Mouse (Mus musculus): ENCODE results near the gene Bud31. TPM values are rescaled to one million over a fixed set of nuclear protein-coding genes. Genes with fewer than 3 reads are reported as not detected.

Bud31 gene
- polyA plus RNA-seq, 1 experiment from 2014 or later, result 164 TPM

- Histone ChIP-seq H3K4me1 (ENCODE audit: control insufficient read depth, insufficient read depth, low read depth, low read length) (peaks cover 9% of the 10 kb centered on the region), H3K27ac (ENCODE audit: low read depth, low read length) (no peak overlapping the region), H3K9ac (ENCODE audit: low read depth, low read length) (no peak overlapping the region), H3K36me3 (ENCODE audit: control insufficient read depth, insufficient read depth, low read length) (peaks cover 23% of the 10 kb centered on the region), H3K27me3 (replicated peaks; ENCODE audit: control insufficient read depth, insufficient read depth, low read length) (peaks cover 5% of the 10 kb centered on the region; the same call in 1 of the 2 replicates), H3K9me3 (ENCODE audit: control insufficient read depth, low read length) (no peaks in the 10 kb centered on the region), H3K4me3 (ENCODE audit: low read length) (no peak overlapping the region), H3K4me2 (ENCODE audit: low read length) (no peak overlapping the region)
- ATAC-seq, result no peak
- 82% methylated on average over 8 of the region's 8 CpGs for WGBS
Measured at GRCm38 (mm10) chr5:145112566-145112965, 27.6 kb upstream of the Bud31 start.

- no peak for ATAC-seq
- no peak overlapping the region; the same call in 1 of the 2 replicates for H3K4me3 ChIP-seq (ENCODE audit: low read length)
Measured at GRCm38 (mm10) chr5:145113416-145113815, 26.7 kb upstream of the Bud31 start.

GRCm38 (mm10) chr5:145114071-145114605, 26.0 kb upstream of the Bud31 start, which contains the start of gene Arpc1b:
TSS of gene Arpc1b (plus strand) at chr5:145114215.
- Histone ChIP-seq H3K36me3 (ENCODE audit: control insufficient read depth, insufficient read depth, low read length) (peaks cover 10% of the 10 kb centered on the region), H3K4me1 (ENCODE audit: control insufficient read depth, insufficient read depth, low read depth, low read length) (peaks cover 9% of the 10 kb centered on the region), H3K27ac (ENCODE audit: low read depth, low read length) (peak within 1 kb of the TSS; percentile 19; the same call in 1 of the 2 replicates), H3K4me3 (ENCODE audit: low read length) (peak within 1 kb of the TSS; percentile 43), H3K27me3 (replicated peaks; ENCODE audit: control insufficient read depth, insufficient read depth, low read length) (peaks cover 5% of the 10 kb centered on the region; the same call in 1 of the 2 replicates), H3K9ac (ENCODE audit: low read depth, low read length) (peak within 1 kb of the TSS; percentile 65), H3K4me2 (ENCODE audit: low read length) (peak within 1 kb of the TSS; percentile 59), H3K9me3 (ENCODE audit: control insufficient read depth, low read length) (no peaks in the 10 kb centered on the region)
- under 1% methylated on average over 44 of the region's 53 CpGs for WGBS
- peak; percentile 53 for ATAC-seq

More at GRCm38 (mm10) chr5:145113416-145113815, 26.7 kb upstream of the Bud31 start:
- H3K4me1 ChIP-seq (ENCODE audit: control insufficient read depth, insufficient read depth, low read depth, low read length), result peaks cover 9% of the 10 kb centered on the region
- 50% methylated on average over 2 of the region's 2 CpGs for WGBS
- no peaks in the 10 kb centered on the region for H3K9me3 ChIP-seq (ENCODE audit: control insufficient read depth, low read length)
- H3K36me3 ChIP-seq (ENCODE audit: control insufficient read depth, insufficient read depth, low read length), result peaks cover 15% of the 10 kb centered on the region
- H3K27ac ChIP-seq (ENCODE audit: low read depth, low read length), result no peak overlapping the region
- H3K9ac ChIP-seq (ENCODE audit: low read depth, low read length), result no peak overlapping the region
- no peak overlapping the region for H3K4me2 ChIP-seq (ENCODE audit: low read length)
- peaks cover 5% of the 10 kb centered on the region; the same call in 1 of the 2 replicates for H3K27me3 ChIP-seq (replicated peaks; ENCODE audit: control insufficient read depth, insufficient read depth, low read length)

GRCm38 (mm10) chr5:145114606-145115473, 25.3 kb upstream of the Bud31 start:
- peaks cover 10% of the 10 kb centered on the region for H3K36me3 ChIP-seq (ENCODE audit: control insufficient read depth, insufficient read depth, low read length)
- H3K4me1 ChIP-seq (ENCODE audit: control insufficient read depth, insufficient read depth, low read depth, low read length), result peaks cover 9% of the 10 kb centered on the region
- peaks cover 5% of the 10 kb centered on the region; the same call in 1 of the 2 replicates for H3K27me3 ChIP-seq (replicated peaks; ENCODE audit: control insufficient read depth, insufficient read depth, low read length)
- no peaks in the 10 kb centered on the region for H3K9me3 ChIP-seq (ENCODE audit: control insufficient read depth, low read length)
- H3K4me2 ChIP-seq (ENCODE audit: low read length), result peak overlapping the region; percentile 59
- H3K27ac ChIP-seq (ENCODE audit: low read depth, low read length), result peak overlapping the region; percentile 19; the same call in 1 of the 2 replicates
- H3K9ac ChIP-seq (ENCODE audit: low read depth, low read length), result peak overlapping the region; percentile 65
- peak overlapping the region; percentile 43 for H3K4me3 ChIP-seq (ENCODE audit: low read length)
- ATAC-seq, result 0 out of 2 replicates have a peak, but pooled peaks have one; percentile 4
- WGBS, result 18% methylated on average over 39 of the region's 40 CpGs

- no peak overlapping the region for H3K9ac ChIP-seq (ENCODE audit: low read depth, low read length)
- 91% methylated on average over 5 of the region's 5 CpGs for WGBS
- H3K36me3 ChIP-seq (ENCODE audit: control insufficient read depth, insufficient read depth, low read length), result peaks cover under 1% of the 10 kb centered on the region; the same call in 1 of the 2 replicates
- H3K4me1 ChIP-seq (ENCODE audit: control insufficient read depth, insufficient read depth, low read depth, low read length), result peaks cover 9% of the 10 kb centered on the region
- ATAC-seq, result no peak
- H3K4me2 ChIP-seq (ENCODE audit: low read length), result no peak overlapping the region
- no peak overlapping the region for H3K27ac ChIP-seq (ENCODE audit: low read depth, low read length)
- no peaks in the 10 kb centered on the region for H3K9me3 ChIP-seq (ENCODE audit: control insufficient read depth, low read length)
- no peak overlapping the region for H3K4me3 ChIP-seq (ENCODE audit: low read length)
- H3K27me3 ChIP-seq (replicated peaks; ENCODE audit: control insufficient read depth, insufficient read depth, low read length), result peaks cover 5% of the 10 kb centered on the region; the same call in 1 of the 2 replicates
Measured at GRCm38 (mm10) chr5:145115736-145116135, 24.4 kb upstream of the Bud31 start.

- no peaks in the 10 kb centered on the region for H3K9me3 ChIP-seq (ENCODE audit: control insufficient read depth, low read length)
- no peak overlapping the region for H3K9ac ChIP-seq (ENCODE audit: low read depth, low read length)
- H3K4me1 ChIP-seq (ENCODE audit: control insufficient read depth, insufficient read depth, low read depth, low read length), result peaks cover 9% of the 10 kb centered on the region
- H3K4me2 ChIP-seq (ENCODE audit: low read length), result no peak overlapping the region
- no peaks in the 10 kb centered on the region for H3K36me3 ChIP-seq (ENCODE audit: control insufficient read depth, insufficient read depth, low read length)
- 52% methylated on average over 4 of the region's 4 CpGs for WGBS
- peaks cover 5% of the 10 kb centered on the region; the same call in 1 of the 2 replicates for H3K27me3 ChIP-seq (replicated peaks; ENCODE audit: control insufficient read depth, insufficient read depth, low read length)
- no peak for ATAC-seq
- H3K27ac ChIP-seq (ENCODE audit: low read depth, low read length), result no peak overlapping the region; the same call in 1 of the 2 replicates
- H3K4me3 ChIP-seq (ENCODE audit: low read length), result no peak overlapping the region
Measured at GRCm38 (mm10) chr5:145116316-145116715, 23.8 kb upstream of the Bud31 start.

- Histone ChIP-seq H3K36me3 (ENCODE audit: control insufficient read depth, insufficient read depth, low read length) (no peaks in the 10 kb centered on the region), H3K4me1 (ENCODE audit: control insufficient read depth, insufficient read depth, low read depth, low read length) (peaks cover 9% of the 10 kb centered on the region), H3K4me2 (ENCODE audit: low read length) (no peak overlapping the region), H3K27ac (ENCODE audit: low read depth, low read length) (no peak overlapping the region; the same call in 1 of the 2 replicates), H3K4me3 (ENCODE audit: low read length) (no peak overlapping the region), H3K27me3 (replicated peaks; ENCODE audit: control insufficient read depth, insufficient read depth, low read length) (peaks cover 5% of the 10 kb centered on the region; the same call in 1 of the 2 replicates), H3K9me3 (ENCODE audit: control insufficient read depth, low read length) (no peaks in the 10 kb centered on the region), H3K9ac (ENCODE audit: low read depth, low read length) (no peak overlapping the region)
- no peak for ATAC-seq
- 45% methylated on average over 10 of the region's 10 CpGs for WGBS
Measured at GRCm38 (mm10) chr5:145116916-145117315, 23.2 kb upstream of the Bud31 start.

GRCm38 (mm10) chr5:145118005-145118404, 22.2 kb upstream of the Bud31 start:
- Histone ChIP-seq H3K4me2 (ENCODE audit: low read length) (no peak overlapping the region), H3K27me3 (replicated peaks; ENCODE audit: control insufficient read depth, insufficient read depth, low read length) (peaks cover 5% of the 10 kb centered on the region; the same call in 1 of the 2 replicates), H3K9ac (ENCODE audit: low read depth, low read length) (no peak overlapping the region), H3K36me3 (ENCODE audit: control insufficient read depth, insufficient read depth, low read length) (no peaks in the 10 kb centered on the region), H3K4me3 (ENCODE audit: low read length) (no peak overlapping the region), H3K9me3 (ENCODE audit: control insufficient read depth, low read length) (no peaks in the 10 kb centered on the region), H3K4me1 (ENCODE audit: control insufficient read depth, insufficient read depth, low read depth, low read length) (peaks cover 9% of the 10 kb centered on the region), H3K27ac (ENCODE audit: low read depth, low read length) (no peak overlapping the region)
- WGBS, result 58% methylated on average over 6 of the region's 6 CpGs
- no peak for ATAC-seq

- no peak overlapping the region for H3K27ac ChIP-seq (ENCODE audit: low read depth, low read length)
- no peak overlapping the region for H3K4me3 ChIP-seq (ENCODE audit: low read length)
- ATAC-seq, result no peak
- 86% methylated on average over 5 of the region's 5 CpGs for WGBS
- H3K36me3 ChIP-seq (ENCODE audit: control insufficient read depth, insufficient read depth, low read length), result no peaks in the 10 kb centered on the region
- H3K9ac ChIP-seq (ENCODE audit: low read depth, low read length), result no peak overlapping the region
- no peak overlapping the region for H3K4me2 ChIP-seq (ENCODE audit: low read length)
- peaks cover 5% of the 10 kb centered on the region; the same call in 1 of the 2 replicates for H3K27me3 ChIP-seq (replicated peaks; ENCODE audit: control insufficient read depth, insufficient read depth, low read length)
- H3K9me3 ChIP-seq (ENCODE audit: control insufficient read depth, low read length), result no peaks in the 10 kb centered on the region
- H3K4me1 ChIP-seq (ENCODE audit: control insufficient read depth, insufficient read depth, low read depth, low read length), result peaks cover 9% of the 10 kb centered on the region
Measured at GRCm38 (mm10) chr5:145118461-145118860, 21.7 kb upstream of the Bud31 start.

Measured in hindbrain, embryonic 16.5 days (tissue).